Mouse (Mus musculus): ENCODE data around the gene Smagp.

GRCm38 (mm10) chr15:100681770-100682169 is 45.0 kb upstream of the Smagp start:
- no peak for TF ChIP-seq CTCF (IDR thresholded peaks at IDR 0.05; ENCODE audit: insufficient read depth, low read length)
- no peak for TF ChIP-seq POLR2A (IDR thresholded peaks at IDR 0.05; ENCODE audit: borderline replicate concordance, extremely low read depth, low read depth, low read length)
